Mouse (Mus musculus): ENCODE measurements around the gene Slc10a6.

DNA sequence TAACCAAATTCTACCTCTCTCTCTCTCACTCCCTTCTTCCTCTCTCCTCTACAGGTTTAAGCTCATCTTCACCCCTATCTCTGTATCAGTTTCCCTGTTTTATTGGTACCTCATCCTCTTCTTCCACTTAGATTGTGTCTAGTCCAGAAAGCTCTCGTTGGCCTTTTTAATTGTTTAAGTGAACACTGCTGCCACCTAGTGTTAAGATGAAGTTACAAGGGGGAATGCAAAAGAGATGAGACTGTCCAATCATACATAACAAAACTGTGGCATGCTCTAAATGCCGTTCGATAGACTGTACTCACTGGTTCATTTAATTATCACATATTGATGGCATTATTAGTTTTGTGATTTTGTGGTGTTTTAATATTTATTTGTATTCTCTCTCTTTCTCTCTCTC lies 30.4 kb upstream of the Slc10a6 start:
- TF ChIP-seq CTCF (IDR thresholded peaks at IDR 0.05; ENCODE audit: low read depth) = peak; percentile 61
- no peak for TF ChIP-seq EP300 (IDR thresholded peaks at IDR 0.05; ENCODE audit: low read depth)
